Mouse (Mus musculus) retina, embryonic 14.5 days (tissue): Measurements from ENCODE around the gene Stk10.

Source experiments
- DNase-seq: peaks from one replicate; pipeline ENCODE4 v3.0.0-alpha.2; 2015; ENCODE audit warnings: low spot score

Stk10 gene

DNA sequence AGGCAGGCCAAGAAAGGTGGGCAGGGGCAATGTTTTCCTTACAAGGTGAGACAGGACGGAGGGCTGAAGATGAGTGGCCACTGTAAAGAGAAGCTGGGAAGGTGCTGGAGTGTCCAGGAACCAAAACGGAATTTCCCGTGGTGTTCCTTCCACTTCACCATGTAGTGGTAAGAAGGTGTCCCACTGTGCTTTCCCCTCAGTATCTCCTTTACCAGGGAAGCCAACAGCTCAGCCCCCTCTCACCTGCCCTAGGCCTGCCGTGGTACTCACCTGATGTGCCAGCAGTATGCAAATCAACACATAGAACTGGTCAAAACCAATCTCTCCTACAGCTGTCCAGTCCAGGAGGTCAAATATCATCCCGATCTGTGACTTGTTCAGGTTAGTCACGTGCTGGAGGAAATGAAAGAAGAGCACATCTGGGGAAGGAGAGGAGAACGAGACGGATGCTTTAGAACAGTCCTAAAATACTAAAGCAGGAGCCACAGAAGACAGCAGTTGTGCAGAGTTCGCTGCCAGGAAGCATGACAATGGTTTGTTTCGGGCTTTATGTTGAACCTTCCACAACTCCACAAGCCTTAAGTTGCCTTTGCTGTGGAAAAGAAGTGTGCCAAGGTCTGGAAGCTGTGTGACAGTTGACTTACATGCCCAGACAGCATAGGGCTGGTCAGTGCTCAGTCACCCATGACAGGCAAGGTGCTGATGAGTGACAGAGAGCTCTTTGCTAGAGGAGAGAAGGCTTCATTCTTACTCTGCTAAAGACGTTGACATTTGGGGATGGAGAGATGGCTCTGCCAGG, 8.8 kb upstream of the Stk10 start:
- no peak for DNase-seq

DNA sequence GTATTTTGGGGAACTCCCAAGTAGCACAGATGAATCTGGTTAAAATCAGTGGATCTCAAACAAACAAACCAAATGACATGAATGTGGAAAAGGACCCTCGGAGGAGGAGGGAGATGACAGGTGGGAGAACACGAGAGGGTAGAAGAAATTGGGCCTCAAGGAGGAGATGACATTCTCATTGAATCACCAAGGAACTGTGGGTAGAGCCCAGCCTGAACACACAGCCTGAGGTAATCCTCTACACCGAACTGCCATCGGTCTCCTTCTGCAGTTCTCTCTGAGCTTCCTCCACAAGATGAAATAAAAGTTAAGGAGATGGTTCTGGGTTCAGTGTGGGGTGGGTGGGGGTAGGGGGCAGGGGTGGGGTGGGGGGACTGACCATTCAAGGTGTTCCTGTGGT, 6.1 kb upstream of the Stk10 start:
- no peak for DNase-seq

DNA sequence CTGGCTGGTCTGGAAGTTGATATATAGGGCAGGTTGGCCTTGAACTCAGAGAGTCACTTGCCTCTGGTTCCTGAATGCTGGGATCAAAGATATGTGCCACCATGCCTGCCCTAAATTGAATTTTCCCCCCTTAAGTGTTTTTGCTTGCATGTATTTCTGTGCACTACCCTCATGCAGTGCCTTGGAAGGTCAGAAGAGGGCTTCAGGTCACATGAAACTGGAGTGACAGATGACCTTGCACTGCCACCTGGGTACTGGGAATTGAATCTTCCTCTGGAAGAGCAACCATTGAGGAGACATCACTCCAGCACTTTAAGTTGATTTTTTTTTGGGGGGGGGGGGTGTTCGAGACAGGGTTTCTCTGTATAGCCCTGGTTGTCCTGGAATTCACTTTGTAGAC, 3.0 kb upstream of the Stk10 start:
- DNase-seq = peak; percentile 17

- DNase-seq = peak; percentile 55
Measured at GRCm38 (mm10) chr11:32531871-32532764, 987 bp upstream of the Stk10 start, which contains the start of gene Efcab9. TSS of gene Efcab9 (minus strand) at chr11:32532081.

- peak; percentile 54 for DNase-seq
Measured at GRCm38 (mm10) chr11:32533482-32534261, 567 bp downstream of the Stk10 start.

- no peak for DNase-seq
Measured at GRCm38 (mm10) chr11:32534453-32535075, 1.5 kb downstream of the Stk10 start.

GRCm38 (mm10) chr11:32535646-32536045, 2.5 kb downstream of the Stk10 start:
- no peak for DNase-seq

- peak; percentile 72 for DNase-seq
Measured at GRCm38 (mm10) chr11:32536954-32537353, 3.8 kb downstream of the Stk10 start.

DNA sequence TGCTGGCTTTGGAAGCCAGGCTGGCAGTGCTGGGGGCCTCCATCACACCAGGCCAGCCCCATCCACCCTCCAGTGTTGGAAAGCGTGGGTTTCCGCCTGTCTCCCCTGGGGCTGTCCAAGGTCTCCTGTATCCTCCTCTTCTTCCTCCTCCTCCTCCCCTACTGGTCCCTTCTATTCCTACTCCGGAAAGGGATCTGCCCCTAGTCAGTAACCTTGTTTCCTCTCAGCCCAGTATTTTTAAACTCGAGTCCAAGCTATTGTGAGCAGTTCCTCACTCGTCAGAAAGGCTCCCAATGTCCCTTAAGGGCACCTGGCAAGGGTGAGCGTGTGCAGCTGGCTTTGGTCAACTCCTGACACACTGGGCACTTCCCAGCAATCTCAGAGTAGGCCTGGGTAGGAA, 5.3 kb downstream of the Stk10 start:
- DNase-seq = no peak

GRCm38 (mm10) chr11:32538846-32539245, 5.7 kb downstream of the Stk10 start:
- no peak for DNase-seq

- DNase-seq = no peak
Measured at GRCm38 (mm10) chr11:32539717-32540116, 6.6 kb downstream of the Stk10 start.

GRCm38 (mm10) chr11:32540463-32540862, 7.4 kb downstream of the Stk10 start:
- no peak for DNase-seq

DNA sequence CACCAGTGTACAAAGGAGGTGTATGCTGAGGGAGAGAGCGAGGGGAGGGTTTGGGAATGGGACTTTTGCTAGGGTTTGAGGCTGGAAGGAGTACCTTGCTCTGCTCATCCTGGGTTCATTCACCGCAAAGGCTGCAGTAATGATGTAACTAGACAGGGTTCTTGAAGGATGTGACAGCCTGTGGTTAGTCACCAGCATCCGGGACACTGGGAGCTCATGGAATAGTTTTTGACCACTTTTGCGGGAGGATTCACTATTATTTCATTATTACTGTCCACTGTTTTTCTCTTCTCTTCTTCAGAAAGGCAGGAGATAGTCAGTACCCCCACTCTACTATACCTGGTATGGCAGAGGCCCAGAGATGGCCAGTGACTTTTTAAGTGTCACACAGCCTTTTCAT, 9.1 kb downstream of the Stk10 start:
- no peak for DNase-seq

GRCm38 (mm10) chr11:32542687-32543411, 9.7 kb downstream of the Stk10 start:
- DNase-seq = no peak

GRCm38 (mm10) chr11:32544041-32544440, 10.9 kb downstream of the Stk10 start:
- no peak for DNase-seq

DNA sequence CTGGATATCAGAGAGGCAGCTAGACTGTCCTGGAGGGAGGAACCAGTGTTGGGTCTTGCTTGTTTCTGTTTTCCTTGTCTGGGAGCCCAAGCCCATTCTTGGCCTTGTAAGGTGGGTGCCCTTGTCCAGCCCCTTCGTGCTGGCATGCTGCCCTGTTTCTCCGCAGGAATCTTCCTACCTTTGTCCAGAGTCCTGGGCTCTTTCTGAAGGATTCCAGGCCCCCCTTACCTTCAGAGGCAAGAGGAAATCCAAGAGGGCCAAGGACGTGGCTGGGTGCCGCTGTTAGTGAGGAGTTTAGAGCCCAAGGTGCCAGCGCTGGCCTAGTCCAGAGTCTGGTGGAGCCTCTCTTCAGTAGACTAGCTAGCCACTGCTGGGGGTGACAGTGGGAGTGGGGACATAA, 11.4 kb downstream of the Stk10 start:
- no peak for DNase-seq

DNA sequence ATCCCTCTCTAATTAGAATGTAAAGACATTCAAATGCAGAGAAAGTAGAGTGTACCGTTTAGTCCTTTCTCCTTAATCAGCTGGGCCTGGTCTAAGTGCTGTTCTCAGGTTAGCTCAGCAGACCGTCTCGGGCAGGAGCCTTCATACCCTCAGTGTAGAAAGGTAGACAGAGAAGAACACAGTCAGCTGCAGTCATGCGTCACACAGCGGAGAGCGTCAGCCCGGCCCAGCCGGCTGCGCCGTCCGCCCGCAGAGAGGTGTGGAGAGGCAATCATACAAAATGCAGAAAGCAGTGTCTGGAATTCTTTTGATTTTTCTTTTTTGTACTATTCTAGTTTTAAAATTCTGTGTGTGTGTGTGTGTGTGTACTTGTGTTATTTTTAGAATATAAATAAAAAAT, 12.5 kb downstream of the Stk10 start:
- DNase-seq = no peak

DNA sequence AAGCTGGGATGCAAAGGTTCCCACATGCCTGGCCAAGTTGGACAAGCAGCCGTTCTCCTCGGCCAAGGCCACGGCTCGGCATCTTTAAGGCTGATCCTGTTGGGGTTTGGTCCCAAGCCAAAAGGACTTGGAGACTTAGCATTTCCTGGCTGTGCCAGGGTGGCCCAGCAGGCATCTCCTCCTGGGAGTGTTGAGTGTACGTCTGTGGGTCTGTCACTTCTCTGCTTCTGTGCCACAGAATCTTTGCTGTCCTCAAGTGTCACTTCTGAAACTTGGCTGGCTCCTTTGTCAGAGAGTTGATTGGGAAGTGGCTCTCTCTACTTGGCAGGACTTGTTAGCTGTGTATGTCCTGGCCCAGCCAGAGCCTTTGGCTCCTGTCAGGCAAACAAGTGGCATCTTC, 13.4 kb downstream of the Stk10 start:
- DNase-seq = no peak

DNA sequence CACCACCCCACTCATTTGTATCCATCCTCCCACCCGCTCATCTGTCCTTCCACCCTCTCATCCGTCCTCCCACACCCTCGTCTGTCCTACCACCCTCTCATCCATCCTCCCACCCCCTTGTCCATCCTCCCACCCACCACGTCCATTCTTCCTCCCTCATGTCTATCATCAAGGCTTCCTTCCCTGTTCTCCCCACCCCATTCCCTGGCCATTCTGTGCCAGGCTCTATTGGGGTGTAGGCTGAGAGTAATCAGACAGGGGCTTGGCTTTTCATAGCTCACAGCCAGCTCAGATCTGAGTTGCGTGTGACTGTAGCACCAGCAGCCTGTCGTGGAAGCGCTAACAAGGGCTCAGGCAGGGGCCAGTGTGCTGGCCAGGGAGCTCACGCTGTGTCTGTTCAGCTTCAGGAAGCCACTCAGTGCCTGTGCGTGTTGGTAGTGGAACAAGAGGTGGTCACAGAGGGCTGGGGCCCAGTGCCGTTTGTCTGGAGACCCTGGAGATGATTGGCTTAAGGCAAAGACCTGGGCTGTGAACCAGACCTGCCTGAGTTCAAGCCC, 14.4 kb downstream of the Stk10 start:
- no peak for DNase-seq

DNA sequence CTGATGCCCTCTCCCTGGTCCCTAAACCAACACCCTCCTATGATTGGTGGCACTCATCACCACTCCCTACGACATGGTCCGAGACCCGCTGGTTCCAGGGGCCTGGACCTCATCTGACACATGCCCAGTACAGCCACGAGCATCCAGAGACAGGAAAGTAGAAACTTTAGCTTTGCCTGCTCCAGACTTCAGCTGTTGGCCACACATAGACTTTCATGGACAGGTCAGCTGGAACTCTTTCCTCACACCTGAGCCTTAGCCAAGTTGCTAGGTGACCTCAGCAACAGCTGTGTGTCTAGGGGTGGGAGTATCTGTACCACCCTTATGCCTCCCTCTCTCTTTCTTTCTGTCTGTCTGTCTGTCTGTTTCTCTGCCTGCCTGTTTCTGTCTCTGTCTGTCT, 15.1 kb downstream of the Stk10 start:
- DNase-seq = no peak

GRCm38 (mm10) chr11:32549236-32549635, 16.1 kb downstream of the Stk10 start:
- DNase-seq = no peak
